Mouse (Mus musculus): ENCODE data around the gene Lck.

DNA sequence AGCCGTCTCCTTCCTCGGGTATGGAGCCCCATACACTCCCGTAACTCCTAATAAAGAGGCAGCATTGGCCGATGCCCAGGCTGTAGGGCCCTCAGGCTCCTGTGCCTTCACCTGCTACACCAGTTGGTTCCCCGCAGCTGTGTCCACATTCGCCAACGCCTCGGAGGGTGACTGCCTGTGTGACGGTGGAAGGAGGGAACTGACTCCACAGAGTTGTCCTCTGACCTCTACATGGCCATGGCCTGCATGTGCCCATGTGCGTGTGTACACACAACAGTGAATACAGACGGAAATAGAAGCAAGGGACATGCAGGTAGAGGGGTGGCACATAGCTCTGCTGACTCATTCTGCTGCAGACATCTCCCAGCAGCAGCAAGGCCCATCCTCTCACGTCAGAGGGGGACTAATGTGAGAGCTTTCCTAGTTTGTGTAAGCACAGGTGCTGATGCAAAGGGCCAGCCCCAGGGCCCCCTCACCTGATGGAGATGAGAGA is 35.7 kb upstream of the Lck start:
- TF ChIP-seq GATA1 (IDR thresholded peaks at IDR 0.05; ENCODE audit: borderline replicate concordance, low read length) (no peak), FLI1 (IDR thresholded peaks at IDR 0.05; ENCODE audit: low read length) (no peak)
